Mouse (Mus musculus): Measurements from ENCODE around the gene Vmn1r201.

Vmn1r201 gene

DNA sequence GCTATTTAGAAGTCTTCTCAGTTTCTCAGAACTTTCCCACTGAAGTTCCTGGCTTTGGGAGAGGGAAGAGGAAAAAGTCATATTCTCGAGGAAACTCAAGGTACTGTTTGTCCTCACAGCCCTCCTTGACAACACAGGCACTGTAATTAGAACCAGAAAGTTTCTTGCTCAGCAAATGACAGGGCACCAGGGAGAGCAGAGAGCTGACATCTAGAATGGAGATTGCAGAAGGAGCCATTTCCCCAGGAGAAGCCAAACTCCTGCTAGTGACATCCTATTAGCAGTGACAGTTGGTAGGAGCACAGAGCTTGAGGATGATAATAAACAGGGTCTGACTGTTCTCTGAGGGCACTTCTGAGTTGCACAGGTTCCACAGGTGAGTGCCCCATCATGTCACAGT, at the start of gene Vmn1r201:
Vmn1r201 (plus strand) TSS at position 301 of the 400 bp plus-strand sequence.
- no peak for DNase-seq

DNA sequence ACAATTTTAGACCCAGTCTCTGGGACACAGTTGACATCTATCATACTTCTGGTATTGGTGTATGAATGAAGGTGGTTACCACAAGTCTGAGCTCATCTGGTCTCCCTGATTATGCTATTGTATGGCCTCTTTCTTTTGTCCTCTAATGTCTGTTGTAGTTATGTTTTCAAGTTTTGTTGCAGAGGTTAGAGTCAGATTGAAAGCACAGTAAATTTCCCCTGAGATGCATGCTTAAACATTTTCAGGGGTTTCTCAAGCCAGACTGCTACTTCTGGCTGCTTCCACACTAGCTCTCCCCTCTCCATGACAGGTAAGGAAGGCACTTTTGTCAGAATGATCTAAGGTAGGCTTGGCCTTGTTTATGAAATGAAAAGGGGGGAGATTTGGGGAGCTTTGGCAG, 16.6 kb upstream of the Vmn1r201 start:
- no peak for DNase-seq

DNA sequence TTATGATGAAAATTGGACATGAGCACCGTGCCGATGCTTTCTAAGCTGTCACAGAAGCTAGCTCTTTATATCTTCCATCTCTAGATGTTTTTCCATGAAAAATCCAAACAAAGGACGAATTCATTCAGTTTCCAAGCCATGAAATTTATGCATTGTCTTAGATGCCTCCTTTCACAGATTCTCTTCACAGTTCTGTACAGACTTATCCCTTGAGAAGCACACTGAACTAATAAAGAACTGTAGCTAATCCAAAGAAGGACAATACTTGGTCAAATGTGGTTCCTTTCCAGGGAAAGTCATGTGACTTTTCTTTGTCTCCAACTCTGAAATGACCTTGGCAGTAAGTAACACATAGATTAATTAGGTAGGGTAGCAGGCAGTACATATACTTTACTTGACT, 30.7 kb downstream of the Vmn1r201 start:
- DNase-seq, result no peak

DNA sequence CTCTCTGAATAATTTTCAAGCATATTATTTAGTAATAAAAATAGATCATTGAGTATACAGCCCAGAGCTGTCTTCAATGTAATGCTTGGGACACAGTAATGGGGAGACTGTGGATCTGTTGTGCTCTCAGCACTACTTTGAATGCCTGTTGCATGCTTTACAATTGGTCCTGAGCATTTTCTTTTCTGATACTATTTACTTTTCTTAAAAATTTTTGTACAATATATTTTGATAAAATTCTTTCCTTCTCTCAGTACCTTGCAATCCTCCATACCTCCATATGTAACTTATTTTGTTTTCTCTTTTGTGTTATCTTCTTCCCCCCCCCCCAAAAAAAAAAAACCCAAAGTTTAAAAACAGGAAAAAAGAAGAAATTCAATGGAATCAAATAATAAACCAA, 33.6 kb downstream of the Vmn1r201 start, which contains the start of gene Vmn1r202:
Vmn1r202 (minus strand) TSS at position 101 of the 400 bp plus-strand sequence.
- no peak for DNase-seq

DNA sequence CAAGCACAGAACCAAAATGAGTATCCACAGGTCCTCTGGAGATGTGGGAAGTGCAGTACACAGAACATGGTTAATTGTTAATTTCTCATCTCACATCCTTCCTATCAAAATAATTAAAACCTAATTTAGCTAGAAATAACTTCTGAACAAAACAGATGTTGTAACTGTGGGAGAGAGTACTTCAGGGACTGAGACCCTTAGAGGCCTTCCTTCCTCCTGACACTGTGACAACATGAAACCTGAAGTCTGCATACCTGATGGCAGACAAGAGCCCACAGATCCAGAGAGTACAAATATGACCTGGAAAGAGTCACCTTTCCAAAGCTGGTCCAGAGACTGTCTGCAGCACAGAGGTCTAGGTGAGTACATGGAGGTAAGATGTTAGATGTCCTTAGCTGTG, 46.1 kb downstream of the Vmn1r201 start, which contains the start of gene Vmn1r203:
Vmn1r203 (plus strand) TSS at position 301 of the 400 bp plus-strand sequence.
- no peak for DNase-seq

All from thymus, postnatal 4 days (tissue).